Mouse (Mus musculus): ENCODE data around the gene Ccdc122. TPM values are rescaled to one million over a fixed set of nuclear protein-coding genes. Genes with fewer than 3 reads are reported as not detected.
"Not testable (repeated sequence)": the region's sequence is repeated elsewhere in the genome, so short reads cannot be mapped to it uniquely, and the experiment has no call there.

Ccdc122 gene
- polyA plus RNA-seq (2012; rRNA removed), result 0.48 and 0.49 TPM in 2 replicates

GRCm38 (mm10) chr14:77036226-77037046, at the start of gene Ccdc122, which contains the start of gene Lacc1:
Ccdc122 (plus strand) TSS chr14:77036772.
Lacc1 (minus strand) TSS chr14:77036904.
- 1% methylated on average over 85 of the region's 86 CpGs for WGBS
- TF ChIP-seq CTCF (conservative IDR thresholded peaks at IDR 0.05; ENCODE audit: insufficient read depth, insufficient read length, low read depth, low read length), result peak; percentile 54
- no peak for TF ChIP-seq POLR2A (IDR thresholded peaks at IDR 0.05; ENCODE audit: low read depth, low read length)
- Histone ChIP-seq H3K4me3 (ENCODE audit: insufficient read depth, low read depth, low read length) (peak within 1 kb of the TSS; percentile 77), H3K4me1 (ENCODE audit: control insufficient read depth, insufficient read depth, low read length) (no peaks in the 10 kb centered on the region; the same call in 1 of the 2 replicates), H3K27ac (ENCODE audit: insufficient read depth, low read depth, low read length) (0 out of 2 replicates have a peak within 1 kb of the TSS, but pooled peaks have one; percentile 5), H3K27me3 (replicated peaks; ENCODE audit: control insufficient read depth, insufficient read depth, low read length) (no peaks in the 10 kb centered on the region), H3K36me3 (ENCODE audit: control insufficient read depth, insufficient read depth, low read length) (no peaks in the 10 kb centered on the region)
- DNase-seq, result peak; percentile 81

GRCm38 (mm10) chr14:76990351-76990750, 46.2 kb upstream of the Ccdc122 start:
- not testable (repeated sequence) for H3K4me1 ChIP-seq (ENCODE audit: control insufficient read depth, insufficient read depth, low read length); H3K27me3 ChIP-seq (replicated peaks; ENCODE audit: control insufficient read depth, insufficient read depth, low read length); H3K36me3 ChIP-seq (ENCODE audit: control insufficient read depth, insufficient read depth, low read length); H3K27ac ChIP-seq (ENCODE audit: insufficient read depth, low read depth, low read length); H3K4me3 ChIP-seq (ENCODE audit: insufficient read depth, low read depth, low read length); DNase-seq
- WGBS, result 88% methylated on average over 2 of the region's 2 CpGs

GRCm38 (mm10) chr14:77004740-77005139, 31.8 kb upstream of the Ccdc122 start:
- TF ChIP-seq CTCF (conservative IDR thresholded peaks at IDR 0.05; ENCODE audit: insufficient read depth, insufficient read length, low read depth, low read length) (no peak), POLR2A (IDR thresholded peaks at IDR 0.05; ENCODE audit: low read depth, low read length) (no peak)
- DNase-seq, result peak; percentile 4
- 43% methylated on average over 8 of the region's 8 CpGs for WGBS

GRCm38 (mm10) chr14:77005566-77005965, 31.0 kb upstream of the Ccdc122 start:
- H3K27ac ChIP-seq (ENCODE audit: insufficient read depth, low read depth, low read length), result no peak overlapping the region

More at GRCm38 (mm10) chr14:77004740-77005139, 31.8 kb upstream of the Ccdc122 start:
- H3K36me3 ChIP-seq (ENCODE audit: control insufficient read depth, insufficient read depth, low read length), result no peaks in the 10 kb centered on the region
- no peaks in the 10 kb centered on the region for H3K27me3 ChIP-seq (replicated peaks; ENCODE audit: control insufficient read depth, insufficient read depth, low read length)
- H3K4me1 ChIP-seq (ENCODE audit: control insufficient read depth, insufficient read depth, low read length), result peaks cover 3% of the 10 kb centered on the region; the same call in 1 of the 2 replicates
- no peak overlapping the region for H3K4me3 ChIP-seq (ENCODE audit: insufficient read depth, low read depth, low read length)
- no peak overlapping the region for H3K27ac ChIP-seq (ENCODE audit: insufficient read depth, low read depth, low read length)

GRCm38 (mm10) chr14:77008238-77008637, 28.3 kb upstream of the Ccdc122 start:
- TF ChIP-seq POLR2A (IDR thresholded peaks at IDR 0.05; ENCODE audit: low read depth, low read length), result no peak
- peak; percentile 82 for TF ChIP-seq CTCF (conservative IDR thresholded peaks at IDR 0.05; ENCODE audit: insufficient read depth, insufficient read length, low read depth, low read length)
- H3K4me1 ChIP-seq (ENCODE audit: control insufficient read depth, insufficient read depth, low read length), result peaks cover 3% of the 10 kb centered on the region; the same call in 1 of the 2 replicates
- H3K27me3 ChIP-seq (replicated peaks; ENCODE audit: control insufficient read depth, insufficient read depth, low read length), result no peaks in the 10 kb centered on the region
- no peaks in the 10 kb centered on the region for H3K36me3 ChIP-seq (ENCODE audit: control insufficient read depth, insufficient read depth, low read length)
- no peak overlapping the region for H3K4me3 ChIP-seq (ENCODE audit: insufficient read depth, low read depth, low read length)
- DNase-seq, result peak; percentile 89
- no peak overlapping the region for H3K27ac ChIP-seq (ENCODE audit: insufficient read depth, low read depth, low read length)
- WGBS, result 7% methylated on average over 3 of the region's 3 CpGs

More at GRCm38 (mm10) chr14:77005566-77005965, 31.0 kb upstream of the Ccdc122 start:
- H3K36me3 ChIP-seq (ENCODE audit: control insufficient read depth, insufficient read depth, low read length), result no peaks in the 10 kb centered on the region
- H3K4me1 ChIP-seq (ENCODE audit: control insufficient read depth, insufficient read depth, low read length), result peaks cover 3% of the 10 kb centered on the region; the same call in 1 of the 2 replicates
- no peak for DNase-seq
- H3K27me3 ChIP-seq (replicated peaks; ENCODE audit: control insufficient read depth, insufficient read depth, low read length), result no peaks in the 10 kb centered on the region
- 70% methylated on average over 5 of the region's 5 CpGs for WGBS
- H3K4me3 ChIP-seq (ENCODE audit: insufficient read depth, low read depth, low read length), result no peak overlapping the region
- TF ChIP-seq CTCF (conservative IDR thresholded peaks at IDR 0.05; ENCODE audit: insufficient read depth, insufficient read length, low read depth, low read length), result no peak
- no peak for TF ChIP-seq POLR2A (IDR thresholded peaks at IDR 0.05; ENCODE audit: low read depth, low read length)

GRCm38 (mm10) chr14:77011804-77012203, 24.8 kb upstream of the Ccdc122 start:
- TF ChIP-seq CTCF (conservative IDR thresholded peaks at IDR 0.05; ENCODE audit: insufficient read depth, insufficient read length, low read depth, low read length) (peak; percentile 79), POLR2A (IDR thresholded peaks at IDR 0.05; ENCODE audit: low read depth, low read length) (no peak)
- DNase-seq, result peak; percentile 71
- Histone ChIP-seq H3K4me1 (ENCODE audit: control insufficient read depth, insufficient read depth, low read length) (peaks cover 3% of the 10 kb centered on the region; the same call in 1 of the 2 replicates), H3K27ac (ENCODE audit: insufficient read depth, low read depth, low read length) (no peak overlapping the region), H3K27me3 (replicated peaks; ENCODE audit: control insufficient read depth, insufficient read depth, low read length) (no peaks in the 10 kb centered on the region), H3K4me3 (ENCODE audit: insufficient read depth, low read depth, low read length) (no peak overlapping the region), H3K36me3 (ENCODE audit: control insufficient read depth, insufficient read depth, low read length) (no peaks in the 10 kb centered on the region)
- 7% methylated on average over 3 of the region's 3 CpGs for WGBS

GRCm38 (mm10) chr14:77016783-77017182, 19.8 kb upstream of the Ccdc122 start:
- H3K36me3 ChIP-seq (ENCODE audit: control insufficient read depth, insufficient read depth, low read length); H3K4me1 ChIP-seq (ENCODE audit: control insufficient read depth, insufficient read depth, low read length); H3K27ac ChIP-seq (ENCODE audit: insufficient read depth, low read depth, low read length); H3K27me3 ChIP-seq (replicated peaks; ENCODE audit: control insufficient read depth, insufficient read depth, low read length); H3K4me3 ChIP-seq (ENCODE audit: insufficient read depth, low read depth, low read length): not testable (repeated sequence)
- 42% methylated on average over 12 of the region's 12 CpGs for WGBS
- DNase-seq, result peak; percentile 40

Data from kidney, adult 2 months (tissue).